Mouse (Mus musculus): ENCODE measurements at regions not wholly inside any gene's neighbourhood (a gene's known extent, or its start where the extent isn't known, plus 50 kb on each side); places are given as distances from the start of the nearest gene placed in this dataset.

DNA sequence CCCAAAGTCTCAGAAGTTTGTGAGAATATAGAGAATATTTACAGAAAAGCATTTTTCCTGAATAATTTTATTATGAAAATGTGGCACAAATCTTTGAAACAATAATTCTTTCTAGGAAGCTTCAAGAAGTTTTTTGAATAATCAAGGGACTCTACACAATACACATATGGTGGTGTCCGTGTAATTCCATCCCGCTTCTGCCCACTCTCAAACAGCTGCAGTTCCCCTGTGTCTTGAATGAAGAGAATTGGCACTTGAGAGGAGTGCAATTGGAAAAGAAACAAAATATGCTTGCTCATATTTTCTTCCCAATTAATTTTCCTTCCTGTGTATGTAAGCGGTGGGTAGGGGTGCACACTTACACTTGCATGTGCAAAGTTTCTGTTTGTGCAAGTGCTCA is 805.7 kb upstream of the Tbl1xr1 start:
- TF ChIP-seq CTCF (conservative IDR thresholded peaks at IDR 0.05; ENCODE audit: insufficient read depth, insufficient read length, low read depth, low read length) (no peak), POLR2A (IDR thresholded peaks at IDR 0.05; ENCODE audit: low read depth, low read length) (no peak)

Measured in kidney, adult 2 months (tissue).